Mouse (Mus musculus): Measurements from ENCODE around the gene Cyp2d12.
"Not testable (repeated sequence)": the region's sequence is repeated elsewhere in the genome, so short reads cannot be mapped to it uniquely, and the experiment has no call there.

DNA sequence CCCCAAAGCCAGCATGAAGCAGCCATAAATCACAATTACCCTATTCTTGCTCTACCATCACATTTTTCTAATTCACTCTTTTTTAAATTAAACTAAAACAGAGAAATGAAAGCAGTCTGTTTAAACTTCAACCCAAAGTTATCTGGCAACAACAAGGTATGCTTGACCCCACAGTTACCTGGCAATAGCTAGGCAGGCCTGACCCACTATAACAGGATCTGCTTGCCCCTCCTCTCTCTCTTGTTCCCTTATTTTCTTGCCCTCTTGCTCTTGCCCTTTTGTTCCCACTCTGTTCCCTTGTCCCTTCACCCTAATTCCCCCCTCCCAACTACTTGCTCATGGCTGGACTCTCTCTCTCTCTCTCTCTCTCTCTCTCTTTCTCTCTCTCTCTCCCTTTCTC lies 10.3 kb upstream of the Cyp2d12 start:
- not testable (repeated sequence) for TF ChIP-seq ZC3H11A (IDR thresholded peaks at IDR 0.05; ENCODE audit: borderline replicate concordance, low read depth, low read length); MAFK (IDR thresholded peaks at IDR 0.05; ENCODE audit: insufficient read depth, low read depth, low read length); CHD2 (IDR thresholded peaks at IDR 0.05; ENCODE audit: low read depth, low read length)
